Mouse (Mus musculus): Measurements from ENCODE around the gene Trp53. TPM values are rescaled to one million over a fixed set of nuclear protein-coding genes. Genes with fewer than 3 reads are reported as not detected.

Trp53 gene
- polyA plus RNA-seq, 1 experiment from 2014 or later, result 250 TPM

GRCm38 (mm10) chr11:69629802-69630201 lies 49.6 kb downstream of the Trp53 start:
- H3K9me3 ChIP-seq (ENCODE audit: control insufficient read depth, low read length), result no peaks in the 10 kb centered on the region
- no peak overlapping the region for H3K27ac ChIP-seq (replicated peaks; ENCODE audit: low read depth, low read length)
- H3K4me2 ChIP-seq (ENCODE audit: low read depth, severe bottlenecking), result no peak overlapping the region
- DNase-seq (ENCODE audit: low spot score), result no peak
- H3K9ac ChIP-seq (ENCODE audit: low read length), result no peak overlapping the region
- WGBS, result 69% methylated on average over 1 of the region's 1 CpGs
- H3K36me3 ChIP-seq (ENCODE audit: control insufficient read depth, insufficient read depth, low read length), result no peaks in the 10 kb centered on the region
- H3K4me3 ChIP-seq (ENCODE audit: low read depth, low read length), result no peak overlapping the region
- H3K4me1 ChIP-seq (ENCODE audit: control insufficient read depth, insufficient read depth, low read length), result no peaks in the 10 kb centered on the region
- no peaks in the 10 kb centered on the region for H3K27me3 ChIP-seq (ENCODE audit: control insufficient read depth, insufficient read depth, low read length)
- no peak for ATAC-seq (ENCODE audit: insufficient number of reproducible peaks, low FRiP score, low TSS enrichment, low read depth)

- H3K9me3 ChIP-seq (ENCODE audit: control insufficient read depth, low read length), result no peaks in the 10 kb centered on the region
- H3K27ac ChIP-seq (replicated peaks; ENCODE audit: low read depth, low read length), result peak within 1 kb of the TSS; percentile 92
- H3K36me3 ChIP-seq (ENCODE audit: control insufficient read depth, insufficient read depth, low read length), result no peaks in the 10 kb centered on the region; the same call in 1 of the 2 replicates
- DNase-seq (ENCODE audit: low spot score) (peak; percentile 100), ATAC-seq (ENCODE audit: insufficient number of reproducible peaks, low FRiP score, low TSS enrichment, low read depth) (peak; percentile 98)
- H3K9ac ChIP-seq (ENCODE audit: low read length), result peak within 1 kb of the TSS; percentile 86
- 0 out of 2 replicates have a peak, but pooled peaks cover 2% of the 10 kb centered on the region for H3K4me1 ChIP-seq (ENCODE audit: control insufficient read depth, insufficient read depth, low read length)
- under 1% methylated on average over 40 of the region's 56 CpGs for WGBS
- peak within 1 kb of the TSS; percentile 94 for H3K4me3 ChIP-seq (ENCODE audit: low read depth, low read length)
- H3K4me2 ChIP-seq (ENCODE audit: low read depth, severe bottlenecking), result peak within 1 kb of the TSS; percentile 67
- no peaks in the 10 kb centered on the region for H3K27me3 ChIP-seq (ENCODE audit: control insufficient read depth, insufficient read depth, low read length)
These were observed 52.3 kb downstream of the Trp53 start, which contains the start of gene Fxr2 for GRCm38 (mm10) chr11:69632284-69633089. TSS of gene Fxr2 (plus strand) at chr11:69632990.

GRCm38 (mm10) chr11:69633128-69633866 lies 53.1 kb downstream of the Trp53 start:
- Histone ChIP-seq H3K27me3 (ENCODE audit: control insufficient read depth, insufficient read depth, low read length) (no peaks in the 10 kb centered on the region), H3K4me3 (ENCODE audit: low read depth, low read length) (peak overlapping the region; percentile 94), H3K9me3 (ENCODE audit: control insufficient read depth, low read length) (no peaks in the 10 kb centered on the region), H3K36me3 (ENCODE audit: control insufficient read depth, insufficient read depth, low read length) (no peaks in the 10 kb centered on the region; the same call in 1 of the 2 replicates), H3K4me1 (ENCODE audit: control insufficient read depth, insufficient read depth, low read length) (0 out of 2 replicates have a peak, but pooled peaks cover 2% of the 10 kb centered on the region), H3K4me2 (ENCODE audit: low read depth, severe bottlenecking) (peak overlapping the region; percentile 67), H3K27ac (replicated peaks; ENCODE audit: low read depth, low read length) (peak overlapping the region; percentile 92), H3K9ac (ENCODE audit: low read length) (peak overlapping the region; percentile 86)
- no peak for DNase-seq (ENCODE audit: low spot score)
- peak; percentile 48 for ATAC-seq (ENCODE audit: insufficient number of reproducible peaks, low FRiP score, low TSS enrichment, low read depth)
- WGBS, result under 1% methylated on average over 35 of the region's 50 CpGs

DNA sequence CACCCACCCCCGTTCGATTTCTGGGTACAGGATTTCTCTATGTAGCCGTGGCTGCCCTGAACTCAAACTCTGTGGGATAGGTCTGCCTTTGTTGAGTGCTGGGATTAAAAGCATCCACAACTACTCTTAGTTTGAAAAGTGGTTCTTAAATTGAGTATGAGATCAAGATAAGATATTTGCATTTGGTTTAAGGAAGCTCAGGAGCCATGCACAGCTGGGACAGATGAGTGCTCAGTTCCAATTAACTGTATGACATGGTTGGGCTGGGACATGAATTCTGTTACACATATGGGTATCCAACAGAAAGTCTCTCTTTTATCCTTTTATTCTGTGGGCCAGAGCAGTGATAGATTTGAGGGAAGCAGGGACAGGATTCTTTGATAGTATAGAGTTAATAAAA lies 55.3 kb downstream of the Trp53 start:
- WGBS, result 93% methylated on average over 3 of the region's 3 CpGs
- no peaks in the 10 kb centered on the region for H3K9me3 ChIP-seq (ENCODE audit: control insufficient read depth, low read length)
- H3K36me3 ChIP-seq (ENCODE audit: control insufficient read depth, insufficient read depth, low read length), result peaks cover 4% of the 10 kb centered on the region; the same call in 1 of the 2 replicates
- no peak overlapping the region for H3K27ac ChIP-seq (replicated peaks; ENCODE audit: low read depth, low read length)
- no peak overlapping the region for H3K4me3 ChIP-seq (ENCODE audit: low read depth, low read length)
- DNase-seq (ENCODE audit: low spot score) (no peak), ATAC-seq (ENCODE audit: insufficient number of reproducible peaks, low FRiP score, low TSS enrichment, low read depth) (no peak)
- 0 out of 2 replicates have a peak, but pooled peaks cover 2% of the 10 kb centered on the region for H3K4me1 ChIP-seq (ENCODE audit: control insufficient read depth, insufficient read depth, low read length)
- no peaks in the 10 kb centered on the region for H3K27me3 ChIP-seq (ENCODE audit: control insufficient read depth, insufficient read depth, low read length)
- H3K9ac ChIP-seq (ENCODE audit: low read length), result no peak overlapping the region
- no peak overlapping the region for H3K4me2 ChIP-seq (ENCODE audit: low read depth, severe bottlenecking)

MicroRNA genes within 50 kb of the gene (microRNA counts, 519-probe panel; counts per million panel counts)
- microRNA mmu-miR-467f, result 3,109 counts per million, percentile 38 among the panel's probes with 10 or more counts

Small RNA genes within 50 kb of the gene (microRNA-seq; reads per million reads assigned to microRNA genes)
- gene Mir467f, result not detected

Other genes with a start within 250 kb of the Trp53 start
- 25.0 and 28.5 TPM in 2 replicates for gene Rnf227, start 239.9 kb upstream of the Trp53 start, polyA plus RNA-seq (2014; fragmentation: Nextera tagmentation; extraction: Ambion mirVana)
- 58.6 and 68.0 TPM in 2 replicates for gene Chd3, start 211.0 kb upstream of the Trp53 start, polyA plus RNA-seq (2014; fragmentation: Nextera tagmentation; extraction: Ambion mirVana)
- gene Naa38, start 184.9 kb upstream of the Trp53 start, polyA plus RNA-seq (2014; fragmentation: Nextera tagmentation; extraction: Ambion mirVana), result 129 and 141 TPM in 2 replicates
- gene Cyb5d1, start 184.7 kb upstream of the Trp53 start, polyA plus RNA-seq (2014; fragmentation: Nextera tagmentation; extraction: Ambion mirVana), result 29.2 and 37.0 TPM in 2 replicates
- 22.7 and 23.6 TPM in 2 replicates for gene Tmem88, start 182.1 kb upstream of the Trp53 start, polyA plus RNA-seq (2014; fragmentation: Nextera tagmentation; extraction: Ambion mirVana)
- 42.4 and 44.5 TPM in 2 replicates for gene Kdm6b, start 166.7 kb upstream of the Trp53 start, polyA plus RNA-seq (2014; fragmentation: Nextera tagmentation; extraction: Ambion mirVana)
- 0.87 and 1.4 TPM in 2 replicates for gene Dnah2, start 31.2 kb upstream of the Trp53 start, polyA plus RNA-seq (2014; fragmentation: Nextera tagmentation; extraction: Ambion mirVana)
- 12.9 and 14.4 TPM in 2 replicates for gene Efnb3, start 20.2 kb upstream of the Trp53 start, polyA plus RNA-seq (2014; fragmentation: Nextera tagmentation; extraction: Ambion mirVana)
- gene Wrap53, start 104 bp upstream of the Trp53 start, polyA plus RNA-seq (2014; fragmentation: Nextera tagmentation; extraction: Ambion mirVana), result 45.7 and 46.9 TPM in 2 replicates
- gene Atp1b2, start 25.6 kb downstream of the Trp53 start, polyA plus RNA-seq (2014; fragmentation: Nextera tagmentation; extraction: Ambion mirVana), result 4.5 and 4.9 TPM in 2 replicates
- not detected in 2 replicates for gene Shbg, start 37.5 kb downstream of the Trp53 start, polyA plus RNA-seq (2014; fragmentation: Nextera tagmentation; extraction: Ambion mirVana)
- gene Sat2, start 41.7 kb downstream of the Trp53 start, polyA plus RNA-seq (2014; fragmentation: Nextera tagmentation; extraction: Ambion mirVana), result 14.7 and 16.2 TPM in 2 replicates
- 35.8 and 37.5 TPM in 2 replicates for gene Fxr2, start 52.6 kb downstream of the Trp53 start, polyA plus RNA-seq (2014; fragmentation: Nextera tagmentation; extraction: Ambion mirVana)
- 0.17 TPM in 1 of 2 replicates, not detected in the other for gene Sox15, start 75.0 kb downstream of the Trp53 start, polyA plus RNA-seq (2014; fragmentation: Nextera tagmentation; extraction: Ambion mirVana)
- 21.0 and 41.0 TPM in 2 replicates for gene Mpdu1, start 82.3 kb downstream of the Trp53 start, polyA plus RNA-seq (2014; fragmentation: Nextera tagmentation; extraction: Ambion mirVana)
- 3.4 and 4.5 TPM in 2 replicates for gene Cd68, start 85.8 kb downstream of the Trp53 start, polyA plus RNA-seq (2014; fragmentation: Nextera tagmentation; extraction: Ambion mirVana)
- gene Eif4a1, start 92.1 kb downstream of the Trp53 start, polyA plus RNA-seq (2014; fragmentation: Nextera tagmentation; extraction: Ambion mirVana), result 759 and 892 TPM in 2 replicates
- 125 and 127 TPM in 2 replicates for gene Senp3, start 101.7 kb downstream of the Trp53 start, polyA plus RNA-seq (2014; fragmentation: Nextera tagmentation; extraction: Ambion mirVana)
- gene Tnfsf13, start 105.4 kb downstream of the Trp53 start, polyA plus RNA-seq (2014; fragmentation: Nextera tagmentation; extraction: Ambion mirVana), result not detected in 2 replicates
- gene Tnfsf12, start 115.5 kb downstream of the Trp53 start, polyA plus RNA-seq (2014; fragmentation: Nextera tagmentation; extraction: Ambion mirVana), result 2.6 and 3.3 TPM in 2 replicates
- 1.1 and 1.3 TPM in 2 replicates for gene Tnfsfm13, start 115.7 kb downstream of the Trp53 start, polyA plus RNA-seq (2014; fragmentation: Nextera tagmentation; extraction: Ambion mirVana)
- 64.0 and 78.3 TPM in 2 replicates for gene Polr2a, start 178.3 kb downstream of the Trp53 start, polyA plus RNA-seq (2014; fragmentation: Nextera tagmentation; extraction: Ambion mirVana)
- gene Slc35g3, start 181.6 kb downstream of the Trp53 start, polyA plus RNA-seq (2014; fragmentation: Nextera tagmentation; extraction: Ambion mirVana), result 0.09 TPM in 1 of 2 replicates, not detected in the other
- 0.96 and 1.1 TPM in 2 replicates for gene Zbtb4, start 185.6 kb downstream of the Trp53 start, polyA plus RNA-seq (2014; fragmentation: Nextera tagmentation; extraction: Ambion mirVana)
- 4.3 and 4.4 TPM in 2 replicates for gene Chrnb1, start 215.6 kb downstream of the Trp53 start, polyA plus RNA-seq (2014; fragmentation: Nextera tagmentation; extraction: Ambion mirVana)
- gene Fgf11, start 221.5 kb downstream of the Trp53 start, polyA plus RNA-seq (2014; fragmentation: Nextera tagmentation; extraction: Ambion mirVana), result 0.36 and 0.67 TPM in 2 replicates
- gene Tmem102, start 225.3 kb downstream of the Trp53 start, polyA plus RNA-seq (2014; fragmentation: Nextera tagmentation; extraction: Ambion mirVana), result 1.8 and 2.0 TPM in 2 replicates
- not detected in 2 replicates for gene Gm39566, start 234.9 kb downstream of the Trp53 start, polyA plus RNA-seq (2014; fragmentation: Nextera tagmentation; extraction: Ambion mirVana)
- gene Spem2, start 238.1 kb downstream of the Trp53 start, polyA plus RNA-seq (2014; fragmentation: Nextera tagmentation; extraction: Ambion mirVana), result not detected in 2 replicates
- gene Spem1, start 241.8 kb downstream of the Trp53 start, polyA plus RNA-seq (2014; fragmentation: Nextera tagmentation; extraction: Ambion mirVana), result 0.15 and 0.18 TPM in 2 replicates